Mouse (Mus musculus) embryonic facial prominence, embryonic 13.5 days (tissue): ENCODE measurements around the gene Kirrel3. TPM values are rescaled to one million over a fixed set of nuclear protein-coding genes. Genes with fewer than 3 reads are reported as not detected.

ENCODE experiments used
- ATAC-seq: fragments of 200-750 bp; cut with Nextera tagmentation; 2 replicates; pipeline ENCODE4 v1.8.0; 2017; ENCODE audit warnings: low read depth; ENCODE audit not compliant: insufficient number of reproducible peaks, insufficient read depth, low FRiP score, low TSS enrichment
- H3K27ac ChIP-seq: fragments of 300-500 bp; sonication (generic); 2 replicates; pipeline ENCODE4 v1.5.1; 2015; ENCODE audit warnings: moderate library complexity, mild to moderate bottlenecking, inconsistent platforms
- H3K27me3 ChIP-seq: fragments of 300-500 bp; sonication (generic); 2 replicates; pipeline ENCODE4 v1.6.1; 2015; ENCODE audit warnings: mild to moderate bottlenecking, inconsistent platforms
- H3K36me3 ChIP-seq: fragments of 300-500 bp; sonication (generic); 2 replicates; pipeline ENCODE4 v1.6.1; 2015; ENCODE audit warnings: mild to moderate bottlenecking, inconsistent platforms
- H3K4me1 ChIP-seq: fragments of 300-500 bp; sonication (generic); 2 replicates; pipeline ENCODE4 v1.6.1; 2015; ENCODE audit warnings: inconsistent platforms
- H3K4me2 ChIP-seq: fragments of 300-500 bp; sonication (generic); 2 replicates; pipeline ENCODE4 v1.6.1; 2015; ENCODE audit warnings: moderate library complexity, mild to moderate bottlenecking, inconsistent platforms
- H3K4me3 ChIP-seq: fragments of 300-500 bp; sonication (generic); 2 replicates; pipeline ENCODE4 v1.5.1; 2015; ENCODE audit warnings: mild to moderate bottlenecking, inconsistent platforms
- H3K9ac ChIP-seq: fragments of 300-500 bp; sonication (generic); 2 replicates; pipeline ENCODE4 v1.6.1; 2015; ENCODE audit warnings: mild to moderate bottlenecking, inconsistent platforms
- H3K9me3 ChIP-seq: fragments of 300-500 bp; sonication (generic); 2 replicates; pipeline ENCODE4 v1.6.1; 2016; ENCODE audit warnings: inconsistent platforms
- WGBS: fragments of 180-500 bp; shearing (Covaris S2); methylation state at CpG from one replicate; pipeline ENCODE4 v1.1.7; 2015; ENCODE audit warnings: mixed read lengths; 5-methylcytosine and 5-hydroxymethylcytosine counted together
- polyA plus RNA-seq: library from polyadenylated mRNA; unstranded; fragments of >200 nt; fragmentation: Nextera tagmentation; extraction: Ambion mirVana; gene quantifications from 2 replicates; pipeline ENCODE4 v1.2.1, GENCODE M21; 2015

The Kirrel3 gene
- polyA plus RNA-seq, 1 experiment from 2014 or later: 7.9 TPM

DNA sequence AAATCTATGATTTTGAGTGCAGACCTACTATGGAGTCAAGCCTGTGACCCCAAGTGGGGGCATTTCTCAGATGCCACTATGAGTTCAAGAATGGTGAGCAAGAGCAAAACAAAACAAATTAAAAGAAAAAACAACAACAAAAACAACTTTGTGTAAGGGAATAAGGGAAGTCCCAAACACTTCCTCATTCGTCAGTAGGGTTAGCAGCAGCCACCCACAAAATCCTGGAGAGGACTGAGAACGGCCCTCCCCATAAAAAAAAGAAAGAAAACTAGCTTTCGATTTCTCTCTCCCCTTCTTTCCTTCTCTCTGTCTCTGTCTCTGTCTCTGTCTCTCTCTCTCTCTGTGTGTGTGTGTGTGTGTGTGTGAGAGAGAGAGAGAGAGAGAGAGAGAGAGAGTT lies 570.9 kb downstream of the Kirrel3 start:
- Histone ChIP-seq H3K27ac (no peak overlapping the region), H3K36me3 (peaks cover 32% of the 10 kb centered on the region), H3K4me2 (no peak overlapping the region), H3K4me3 (no peak overlapping the region), H3K9me3 (no peaks in the 10 kb centered on the region), H3K27me3 (no peaks in the 10 kb centered on the region), H3K9ac (no peak overlapping the region), H3K4me1 (peaks cover 3% of the 10 kb centered on the region; the same call in 1 of the 2 replicates)
- ATAC-seq: no peak
- WGBS: 89% methylated on average over 3 of the region's 3 CpGs

DNA sequence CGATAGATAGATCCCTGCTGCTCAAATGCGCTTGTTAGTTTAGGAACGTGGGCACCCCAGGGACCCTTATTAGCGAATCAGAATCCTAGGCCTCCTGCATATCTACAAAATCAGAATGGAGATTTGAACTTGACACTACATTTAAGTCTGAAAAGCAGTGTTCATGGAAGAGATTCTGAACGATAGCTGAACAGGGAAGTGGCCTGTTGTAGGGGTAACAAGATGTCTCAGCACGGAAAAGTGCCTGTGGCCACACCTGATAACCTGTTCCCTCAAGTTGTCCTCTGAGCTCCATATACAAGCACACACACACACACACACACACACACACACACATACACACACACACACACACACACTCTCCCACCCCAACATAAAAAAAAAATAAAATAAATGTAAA lies 571.9 kb downstream of the Kirrel3 start:
- H3K4me1 ChIP-seq: peaks cover 3% of the 10 kb centered on the region; the same call in 1 of the 2 replicates
- H3K9ac ChIP-seq: no peak overlapping the region
- peaks cover 21% of the 10 kb centered on the region for H3K36me3 ChIP-seq
- H3K9me3 ChIP-seq: no peaks in the 10 kb centered on the region
- no peaks in the 10 kb centered on the region for H3K27me3 ChIP-seq
- no peak for ATAC-seq
- no peak overlapping the region for H3K4me3 ChIP-seq
- H3K4me2 ChIP-seq: no peak overlapping the region
- no peak overlapping the region for H3K27ac ChIP-seq
- WGBS: 76% methylated on average over 6 of the region's 6 CpGs

GRCm38 (mm10) chr9:35058186-35058585 lies 572.5 kb downstream of the Kirrel3 start:
- Histone ChIP-seq H3K27ac (no peak overlapping the region), H3K27me3 (no peaks in the 10 kb centered on the region), H3K4me2 (no peak overlapping the region), H3K36me3 (peaks cover 16% of the 10 kb centered on the region), H3K4me3 (no peak overlapping the region), H3K9ac (no peak overlapping the region), H3K9me3 (no peaks in the 10 kb centered on the region), H3K4me1 (peaks cover 3% of the 10 kb centered on the region; the same call in 1 of the 2 replicates)
- WGBS: 93% methylated on average over 4 of the region's 4 CpGs
- ATAC-seq: no peak

DNA sequence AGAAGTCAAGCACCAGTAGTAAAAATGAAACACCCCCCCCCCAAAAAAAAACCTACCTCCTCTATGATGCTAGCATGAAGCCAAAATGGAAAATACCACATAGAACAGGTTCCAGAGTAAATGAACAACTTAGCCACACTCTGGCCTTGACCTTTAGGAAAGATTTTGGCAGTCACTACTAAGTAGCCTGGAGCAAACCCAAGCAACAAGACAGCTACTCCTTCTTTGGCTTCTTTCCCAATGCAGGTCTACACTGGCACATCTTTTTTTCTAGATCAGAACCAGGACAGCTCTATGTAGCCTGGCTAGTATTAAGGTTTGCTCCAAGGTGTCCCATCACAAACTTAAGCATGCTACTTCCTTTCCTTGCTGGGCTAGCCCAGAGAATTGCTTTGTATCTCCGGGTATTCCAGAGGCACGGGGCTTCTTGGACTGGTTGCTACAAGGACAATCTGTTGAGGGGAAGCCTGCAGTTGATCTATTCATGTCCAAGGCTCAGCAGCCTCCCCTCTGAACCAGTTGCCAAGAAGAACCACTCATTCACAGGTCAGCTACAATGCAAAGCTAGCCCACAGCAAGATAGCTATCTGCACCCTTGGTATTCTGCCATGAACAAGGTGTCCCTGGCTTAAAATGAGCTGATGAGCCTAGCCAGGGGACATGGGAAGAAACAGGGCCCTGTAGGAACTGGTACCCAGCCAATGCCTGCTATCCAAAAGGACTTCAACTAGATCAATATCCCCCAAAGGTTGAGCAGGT lies 573.1 kb downstream of the Kirrel3 start:
- Histone ChIP-seq H3K9me3 (no peaks in the 10 kb centered on the region), H3K4me2 (no peak overlapping the region), H3K4me1 (peaks cover 3% of the 10 kb centered on the region; the same call in 1 of the 2 replicates), H3K27ac (no peak overlapping the region), H3K4me3 (no peak overlapping the region), H3K27me3 (no peaks in the 10 kb centered on the region), H3K9ac (no peak overlapping the region), H3K36me3 (peaks cover 10% of the 10 kb centered on the region; the same call in 1 of the 2 replicates)
- ATAC-seq: no peak
- 95% methylated on average over 2 of the region's 2 CpGs for WGBS

GRCm38 (mm10) chr9:35059881-35060280 lies 574.2 kb downstream of the Kirrel3 start:
- Histone ChIP-seq H3K4me3 (no peak overlapping the region), H3K36me3 (no peaks in the 10 kb centered on the region), H3K9ac (no peak overlapping the region), H3K9me3 (no peaks in the 10 kb centered on the region), H3K4me1 (peaks cover 3% of the 10 kb centered on the region; the same call in 1 of the 2 replicates), H3K4me2 (no peak overlapping the region), H3K27ac (no peak overlapping the region), H3K27me3 (no peaks in the 10 kb centered on the region)
- no peak for ATAC-seq
- 85% methylated on average over 5 of the region's 5 CpGs for WGBS

DNA sequence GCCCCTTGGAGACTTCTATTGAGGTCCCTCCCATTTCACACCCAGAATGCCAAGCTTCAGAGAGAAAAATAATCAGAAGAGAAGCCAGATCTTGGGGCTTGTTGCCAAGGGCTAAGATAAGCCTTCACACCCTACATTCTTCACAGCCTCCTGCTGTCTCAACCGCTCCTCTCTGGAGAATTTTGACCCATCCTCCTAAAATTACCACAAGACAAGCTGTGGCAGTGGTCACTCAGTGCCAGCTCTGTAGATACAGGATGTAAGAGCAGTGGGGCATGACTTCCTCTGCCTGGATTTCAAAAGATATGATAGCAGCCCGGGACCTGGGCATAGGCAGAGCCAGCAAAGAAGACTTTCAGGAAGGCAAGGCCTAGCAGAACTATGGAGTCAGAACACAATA lies 575.8 kb downstream of the Kirrel3 start:
- Histone ChIP-seq H3K9ac (no peak overlapping the region), H3K9me3 (no peaks in the 10 kb centered on the region), H3K36me3 (no peaks in the 10 kb centered on the region), H3K27ac (no peak overlapping the region), H3K4me3 (no peak overlapping the region), H3K27me3 (no peaks in the 10 kb centered on the region), H3K4me2 (no peak overlapping the region), H3K4me1 (peaks cover 3% of the 10 kb centered on the region; the same call in 1 of the 2 replicates)
- WGBS: 79% methylated on average over 2 of the region's 2 CpGs
- ATAC-seq: no peak
